Mouse (Mus musculus) MEL (cell line): ENCODE data around the gene Gm20388. TPM values are rescaled to one million over a fixed set of nuclear protein-coding genes. Genes with fewer than 3 reads are reported as not detected.

Experiments used
- DNase-seq: peaks from one replicate; pipeline ENCODE4 v3.0.0; 2011; ENCODE audit warnings: low read depth, low spot score
- H3K27ac ChIP-seq: 2 replicates; pipeline ENCODE4 v1.5.1; 2012; ENCODE audit warnings: low read depth, mild to moderate bottlenecking, control low read depth, low read length, moderate library complexity; ENCODE audit not compliant: control insufficient read depth
- H3K27me3 ChIP-seq, 2 experiments: fragments of 150-350 bp in 1 of 2; sonication (generic) in 1 of 2; 2 replicates each; pipeline ENCODE4 v1.6.1; 2012; ENCODE audit warnings: low read length in 2 of 2, mild to moderate bottlenecking in 2 of 2, improper control_type of control experiment in 1 of 2, moderate library complexity in 1 of 2; ENCODE audit not compliant: insufficient read depth in 2 of 2, control insufficient read depth in 1 of 2
- H3K36me3 ChIP-seq, 2 experiments: 2 replicates each; pipeline ENCODE4 v1.6.1; 2012 to 2014; ENCODE audit warnings: low read length in 2 of 2, improper control_type of control experiment in 1 of 2, inconsistent platforms in 1 of 2, mild to moderate bottlenecking in 1 of 2; ENCODE audit not compliant: insufficient read depth in 2 of 2, control insufficient read depth in 1 of 2
- H3K4me1 ChIP-seq, 2 experiments: fragments of 150-350 bp in 1 of 2; sonication (generic) in 1 of 2; 2 replicates each; pipeline ENCODE4 v1.6.1; 2012; ENCODE audit warnings: low read length in 2 of 2, improper control_type of control experiment in 1 of 2, mild to moderate bottlenecking in 1 of 2; ENCODE audit not compliant: insufficient read depth in 2 of 2, control insufficient read depth in 1 of 2
- H3K4me3 ChIP-seq, 2 experiments: fragments of 150-350 bp in 1 of 2; sonication (generic) in 1 of 2; 2 replicates each; pipeline ENCODE4 v1.5.1; 2012; ENCODE audit warnings: low read depth in 2 of 2, low read length in 2 of 2, mild to moderate bottlenecking in 2 of 2, moderate library complexity in 2 of 2, control low read depth in 1 of 2, improper control_type of control experiment in 1 of 2; ENCODE audit not compliant: control insufficient read depth in 1 of 2, insufficient read depth in 1 of 2
- H3K79me2 ChIP-seq: 2 replicates; pipeline ENCODE4 v1.6.1; 2012; ENCODE audit warnings: mild to moderate bottlenecking, low read length, moderate library complexity; ENCODE audit not compliant: control insufficient read depth, poor library complexity, insufficient read depth
- H3K9ac ChIP-seq: 2 replicates; pipeline ENCODE4 v1.6.1; 2012; ENCODE audit warnings: low read depth, mild to moderate bottlenecking, control low read depth, low read length, moderate library complexity; ENCODE audit not compliant: control insufficient read depth, poor library complexity, severe bottlenecking
- H3K9me3 ChIP-seq: fragments of 150-350 bp; sonication (generic); replicated peaks from 2 replicates; pipeline ENCODE4 v1.6.1; 2012; ENCODE audit warnings: mild to moderate bottlenecking, low read length, improper control_type of control experiment, moderate library complexity; ENCODE audit not compliant: insufficient read depth
- BHLHE40 ChIP-seq: IDR thresholded peaks from 2 replicates; pipeline ENCODE4 v1.6.1; 2012; ENCODE audit warnings: low read depth, mild to moderate bottlenecking, inconsistent platforms, low read length, improper control_type of control experiment, borderline replicate concordance
- CTCF ChIP-seq, 3 experiments: IDR thresholded peaks in 2 of 3; conservative IDR thresholded peaks in 1 of 3; 2 replicates each; pipeline ENCODE4 v1.5.1; 2011 to 2012; ENCODE audit warnings: low read length in 3 of 3, low read depth in 2 of 3, mild to moderate bottlenecking in 2 of 3, improper control_type of control experiment in 1 of 3, inconsistent platforms in 1 of 3, mixed read lengths in 1 of 3, moderate library complexity in 1 of 3; ENCODE audit not compliant: control insufficient read depth in 1 of 3, insufficient read depth in 1 of 3, poor library complexity in 1 of 3, severe bottlenecking in 1 of 3
- GABPA ChIP-seq: IDR thresholded peaks from 2 replicates; pipeline ENCODE4 v1.6.1; 2012; ENCODE audit warnings: low read depth, mild to moderate bottlenecking, inconsistent platforms, low read length, improper control_type of control experiment, moderate library complexity
- KAT2A ChIP-seq: conservative IDR thresholded peaks from 2 replicates; pipeline ENCODE4 v1.6.1; 2012; ENCODE audit warnings: low read depth, low read length, improper control_type of control experiment, inconsistent platforms
- MAFK ChIP-seq: IDR thresholded peaks from 2 replicates; pipeline ENCODE4 v1.6.1; 2011; ENCODE audit warnings: low read depth, mild to moderate bottlenecking, low read length, improper control_type of control experiment, borderline replicate concordance
- MAX ChIP-seq: IDR thresholded peaks from 2 replicates; pipeline ENCODE4 v1.6.1; 2011; ENCODE audit warnings: low read length, improper control_type of control experiment
- MAZ ChIP-seq: IDR thresholded peaks from 2 replicates; pipeline ENCODE4 v1.6.1; 2012; ENCODE audit warnings: low read depth, mild to moderate bottlenecking, inconsistent platforms, low read length, improper control_type of control experiment
- MEF2A ChIP-seq: IDR thresholded peaks from 2 replicates; pipeline ENCODE4 v1.6.1; 2014; ENCODE audit warnings: low read depth, mild to moderate bottlenecking, inconsistent platforms, low read length, improper control_type of control experiment; ENCODE audit not compliant: poor library complexity, insufficient replicate concordance, severe bottlenecking; ENCODE audit errors: extremely low read depth
- MXI1 ChIP-seq: IDR thresholded peaks from 2 replicates; pipeline ENCODE4 v1.6.1; 2011; ENCODE audit warnings: mild to moderate bottlenecking, low read depth, low read length, improper control_type of control experiment
- MYC ChIP-seq: IDR thresholded peaks from 2 replicates; pipeline ENCODE4 v1.6.1; 2011; ENCODE audit warnings: low read depth, mild to moderate bottlenecking, low read length, improper control_type of control experiment, moderate library complexity
- NELFE ChIP-seq: IDR thresholded peaks from 2 replicates; pipeline ENCODE4 v1.6.1; 2011; ENCODE audit warnings: low read depth, low read length, improper control_type of control experiment
- NRF1 ChIP-seq: IDR thresholded peaks from 2 replicates; pipeline ENCODE4 v1.6.1; 2014; ENCODE audit warnings: low read depth, mild to moderate bottlenecking, inconsistent platforms, low read length, improper control_type of control experiment, moderate library complexity; ENCODE audit not compliant: poor library complexity, insufficient read depth, severe bottlenecking
- POLR2A ChIP-seq, 2 experiments: IDR thresholded peaks; 2 replicates each; pipeline ENCODE4 v1.6.1; 2011 to 2012; ENCODE audit warnings: low read length in 2 of 2, mild to moderate bottlenecking in 2 of 2, control low read depth in 1 of 2, improper control_type of control experiment in 1 of 2, low read depth in 1 of 2, moderate library complexity in 1 of 2; ENCODE audit not compliant: control insufficient read depth in 1 of 2, insufficient read depth in 1 of 2, poor library complexity in 1 of 2
- POLR2AphosphoS2 ChIP-seq: IDR thresholded peaks from 2 replicates; pipeline ENCODE4 v1.6.1; 2011; ENCODE audit warnings: low read length, improper control_type of control experiment
- SIN3A ChIP-seq: IDR thresholded peaks from 2 replicates; pipeline ENCODE4 v1.6.1; 2012; ENCODE audit warnings: low read length, improper control_type of control experiment, inconsistent platforms
- SMC3 ChIP-seq: IDR thresholded peaks from 2 replicates; pipeline ENCODE4 v1.6.1; 2011; ENCODE audit warnings: low read depth, low read length, improper control_type of control experiment
- TAL1 ChIP-seq: IDR thresholded peaks from 2 replicates; pipeline ENCODE4 v1.6.1; 2012; ENCODE audit warnings: mild to moderate bottlenecking, inconsistent platforms, low read length, moderate library complexity, mixed read lengths
- TBP ChIP-seq: IDR thresholded peaks from 2 replicates; pipeline ENCODE4 v1.8.0; 2011; ENCODE audit warnings: low read depth, low read length, improper control_type of control experiment
- TCF12 ChIP-seq: IDR thresholded peaks from 2 replicates; pipeline ENCODE4 v1.6.1; 2014; ENCODE audit warnings: low read depth, mild to moderate bottlenecking, inconsistent platforms, low read length, improper control_type of control experiment, moderate library complexity
- UBTF ChIP-seq: IDR thresholded peaks from 2 replicates; pipeline ENCODE4 v1.6.1; 2012; ENCODE audit warnings: low read depth, mild to moderate bottlenecking, inconsistent platforms, low read length, improper control_type of control experiment, moderate library complexity, borderline replicate concordance; ENCODE audit not compliant: insufficient read depth
- USF2 ChIP-seq, 2 experiments: IDR thresholded peaks; 2 replicates each; pipeline ENCODE4 v1.6.1; 2011 to 2012; ENCODE audit warnings: improper control_type of control experiment in 2 of 2, low read length in 2 of 2, borderline replicate concordance in 1 of 2, inconsistent platforms in 1 of 2, low read depth in 1 of 2, mild to moderate bottlenecking in 1 of 2; ENCODE audit not compliant: insufficient read depth in 1 of 2
- ZC3H11A ChIP-seq: IDR thresholded peaks from 2 replicates; pipeline ENCODE4 v1.6.1; 2012; ENCODE audit warnings: low read depth, mild to moderate bottlenecking, inconsistent platforms, low read length, improper control_type of control experiment
- ZKSCAN1 ChIP-seq: IDR thresholded peaks from 2 replicates; pipeline ENCODE4 v1.6.1; 2012; ENCODE audit warnings: low read depth, mild to moderate bottlenecking, inconsistent platforms, low read length, improper control_type of control experiment, moderate library complexity
- polyA plus RNA-seq, 2 experiments: library from polyadenylated mRNA; stranded (reverse) in 1 of 2; unstranded in 1 of 2; fragments of >175 nt in 1 of 2; fragments of >200 nt in 1 of 2; gene quantifications; 2 replicates each; pipeline versions ENCODE4 v1.2.1 to v1.2.4; 2012; ENCODE audit warnings: low replicate concordance in 2 of 2, low read depth in 1 of 2; ENCODE audit not compliant: insufficient read length in 2 of 2, insufficient read depth in 1 of 2, missing spikeins in 1 of 2
- total RNA-seq: library from RNA; depleted of rRNA; stranded (reverse); fragments of 300-350 nt; gene quantifications from 2 replicates; pipeline ENCODE4 v1.2.3, GENCODE M21; 2012

Gm20388 gene
- total and polyA plus RNA-seq, 3 experiments = 11.1 to 17.8 TPM; not detected in 1

DNA sequence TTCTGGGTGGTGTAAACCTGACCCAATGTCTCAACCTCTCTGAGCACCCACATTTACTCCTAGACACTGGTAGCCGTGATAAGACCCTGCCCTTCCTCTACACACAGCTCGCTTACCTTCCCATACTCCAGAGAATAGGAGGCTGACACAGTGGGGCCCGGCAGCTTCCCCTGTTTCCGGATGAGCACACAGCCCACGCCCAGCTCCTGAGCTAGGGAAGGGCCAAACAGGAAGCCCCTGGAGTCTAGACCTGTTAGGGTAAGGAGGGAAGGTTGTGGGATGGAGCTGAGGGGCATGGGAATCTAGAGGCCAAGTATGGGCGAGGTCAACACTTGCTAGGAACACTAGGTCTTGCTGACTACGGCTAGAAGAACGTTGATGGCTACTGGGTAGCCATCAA, 2664.6 kb downstream of the Gm20388 start:
- H3K9me3 ChIP-seq = no peaks in the 10 kb centered on the region
- H3K27me3 ChIP-seq = no peaks in the 10 kb centered on the region
- peaks cover 4 to 10% of the 10 kb centered on the region in 2 experiments; a peak in 3 of 4 replicates for H3K4me1 ChIP-seq
- peak overlapping the region; percentile 80 to 89 for H3K4me3 ChIP-seq
- H3K9ac ChIP-seq = peak overlapping the region; percentile 92
- H3K27ac ChIP-seq = peak overlapping the region; percentile 64
- TF ChIP-seq MYC = no peak
- no peak for TF ChIP-seq POLR2AphosphoS2
- TF ChIP-seq USF2 (IDR thresholded peaks at IDR 0.05; ENCODE audit: borderline replicate concordance in 1 of 2, insufficient read depth in 1 of 2, low read depth in 1 of 2, low read length in 2 of 2) = no peak
- peak; percentile 49 for DNase-seq
- peaks cover 13% of the 10 kb centered on the region for H3K79me2 ChIP-seq
- H3K36me3 ChIP-seq = peaks cover 0 to 10% of the 10 kb centered on the region in 2 experiments; a peak in 2 of 4 replicates

DNA sequence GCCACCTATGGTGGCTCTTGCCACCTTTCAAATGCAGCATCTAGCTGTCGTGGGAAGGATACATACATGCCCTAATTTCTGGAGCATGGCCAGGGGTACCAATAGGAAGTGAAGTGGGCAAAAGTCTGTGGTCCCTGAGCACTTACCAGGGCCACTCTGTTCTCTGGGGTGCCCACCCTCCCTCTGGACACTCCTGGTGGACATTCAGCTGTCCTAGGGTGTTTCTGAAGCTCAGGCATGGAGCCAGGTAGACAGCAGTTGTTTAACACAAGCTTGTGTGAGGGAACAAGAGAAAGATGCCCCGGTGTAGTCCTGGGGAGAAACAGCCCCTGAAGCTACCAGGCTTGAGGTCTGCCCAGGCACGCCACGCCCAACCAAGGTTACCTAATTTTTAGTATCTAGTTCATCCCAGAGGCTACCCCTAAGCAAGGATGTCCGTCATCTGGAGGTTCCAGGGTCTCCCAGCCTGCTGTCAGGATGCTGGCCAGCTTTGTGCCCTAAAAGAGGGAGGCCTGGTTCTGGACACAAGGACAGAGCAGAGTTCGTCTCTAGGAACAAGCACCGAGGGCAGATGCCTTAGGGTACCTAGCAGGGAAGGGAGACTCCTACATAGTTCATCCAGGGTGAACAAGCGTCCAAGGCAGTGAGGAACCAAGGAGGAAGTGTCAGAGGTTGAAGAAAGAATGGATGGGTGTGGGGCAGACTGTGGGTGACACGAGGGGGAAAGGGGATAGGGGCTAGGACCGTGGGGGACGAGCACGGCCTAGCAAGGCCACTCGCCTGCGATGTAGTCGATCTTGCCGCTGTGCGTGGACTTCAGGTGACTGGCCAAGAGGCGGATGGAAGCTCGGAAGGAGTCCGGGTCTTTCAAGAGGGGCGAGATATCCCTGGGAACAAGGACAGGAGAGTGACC, 2665.3 kb downstream of the Gm20388 start:
- Histone ChIP-seq H3K9ac (peak overlapping the region; percentile 92), H3K27me3 (no peaks in the 10 kb centered on the region), H3K27ac (peak overlapping the region; percentile 64), H3K9me3 (no peaks in the 10 kb centered on the region), H3K36me3 (peaks cover 0 to 10% of the 10 kb centered on the region in 2 experiments; a peak in 2 of 4 replicates), H3K79me2 (peaks cover 13% of the 10 kb centered on the region), H3K4me3 (peak overlapping the region; percentile 80 to 89), H3K4me1 (peaks cover 4 to 10% of the 10 kb centered on the region in 2 experiments; a peak in 3 of 4 replicates)
- peak; percentile 43 for DNase-seq
- TF ChIP-seq TAL1 = no peak
- TF ChIP-seq POLR2A (IDR thresholded peaks at IDR 0.05; ENCODE audit: control insufficient read depth in 1 of 2, insufficient read depth in 1 of 2, low read depth in 1 of 2, low read length in 2 of 2, poor library complexity in 1 of 2) = peak in 1 of 2 experiments; percentile 33; a peak in 1 of 4 replicates
- no peak for TF ChIP-seq MEF2A
- peak; percentile 62; the same call in 1 of the 2 replicates for TF ChIP-seq SIN3A
- TF ChIP-seq NRF1 = no peak
- no peak for TF ChIP-seq MXI1

GRCm38 (mm10) chr8:122576648-122577022, 2666.0 kb downstream of the Gm20388 start, which contains the start of gene Aprt:
Gene Aprt, minus strand, starts transcription at chr8:122576909.
- Histone ChIP-seq H3K4me1 (peaks cover 4 to 10% of the 10 kb centered on the region in 2 experiments; a peak in 3 of 4 replicates), H3K9me3 (no peaks in the 10 kb centered on the region), H3K79me2 (peaks cover 13% of the 10 kb centered on the region), H3K36me3 (peaks cover 0 to 10% of the 10 kb centered on the region in 2 experiments; a peak in 2 of 4 replicates), H3K9ac (peak within 1 kb of the TSS; percentile 92), H3K4me3 (peak within 1 kb of the TSS; percentile 80 to 89), H3K27me3 (no peaks in the 10 kb centered on the region), H3K27ac (peak within 1 kb of the TSS; percentile 64)
- DNase-seq = peak; percentile 89
- TF ChIP-seq SMC3 (no peak), TBP (0 out of 2 replicates have a peak, but pooled peaks have one; percentile 12), SIN3A (0 out of 2 replicates have a peak, but pooled peaks have one; percentile 47), NELFE (peak; percentile 66), MAFK (no peak), GABPA (no peak), UBTF (no peak), MAX (no peak; the same call in 1 of the 2 replicates), CTCF (IDR thresholded peaks at IDR 0.05 in 2 of 3, conservative IDR thresholded peaks at IDR 0.05 in 1 of 3; ENCODE audit: control insufficient read depth in 1 of 3, insufficient read depth in 1 of 3, low read depth in 2 of 3, low read length in 3 of 3, poor library complexity in 1 of 3, severe bottlenecking in 1 of 3) (no peak), ZKSCAN1 (no peak), BHLHE40 (no peak), KAT2A (no peak), ZC3H11A (no peak), TCF12 (no peak), MAZ (no peak), MXI1 (peak; percentile 73; the same call in 1 of the 2 replicates)
